Mouse (Mus musculus) cerebellum, adult (tissue): ENCODE data around the gene Slc9c1.
A peak's percentile ranks its signal among the peaks of the same experiment; 100 is the strongest.

Experiments
- ATAC-seq: cut with Nextera tagmentation; 2 replicates; pipeline ENCODE4 v1.9.2; 2017; ENCODE audit warnings: mild to moderate bottlenecking, moderate library complexity, mixed read lengths; ENCODE audit not compliant: insufficient number of reproducible peaks, low FRiP score, low TSS enrichment

Gene Slc9c1

GRCm38 (mm10) chr16:45623230-45623629, 88.1 kb downstream of the Slc9c1 start:
- ATAC-seq, result no peak

- ATAC-seq, result no peak
Observed at GRCm38 (mm10) chr16:45624791-45625190, 89.7 kb downstream of the Slc9c1 start.

GRCm38 (mm10) chr16:45625342-45625741, 90.2 kb downstream of the Slc9c1 start:
- ATAC-seq, result no peak

GRCm38 (mm10) chr16:45629497-45630105, 94.5 kb downstream of the Slc9c1 start:
- ATAC-seq, result peak; percentile 67; the same call in 1 of the 2 replicates

- ATAC-seq, result peak; percentile 86
Observed at GRCm38 (mm10) chr16:45630347-45630960, 95.3 kb downstream of the Slc9c1 start.

- no peak for ATAC-seq
Observed at GRCm38 (mm10) chr16:45632420-45632819, 97.3 kb downstream of the Slc9c1 start.

- ATAC-seq, result no peak
Observed at GRCm38 (mm10) chr16:45635826-45636225, 100.7 kb downstream of the Slc9c1 start.

GRCm38 (mm10) chr16:45640070-45640762, 105.1 kb downstream of the Slc9c1 start:
- ATAC-seq, result no peak

GRCm38 (mm10) chr16:45641301-45641700, 106.2 kb downstream of the Slc9c1 start:
- no peak for ATAC-seq

GRCm38 (mm10) chr16:45643944-45644343, 108.8 kb downstream of the Slc9c1 start:
- ATAC-seq, result no peak

GRCm38 (mm10) chr16:45644380-45644779, 109.3 kb downstream of the Slc9c1 start:
- no peak for ATAC-seq

- no peak for ATAC-seq
Observed at GRCm38 (mm10) chr16:45651497-45651896, 116.4 kb downstream of the Slc9c1 start.

- no peak for ATAC-seq
Observed at GRCm38 (mm10) chr16:45653009-45653933, 118.2 kb downstream of the Slc9c1 start.

- peak; percentile 24; the same call in 1 of the 2 replicates for ATAC-seq
Observed at GRCm38 (mm10) chr16:45653934-45654332, 118.8 kb downstream of the Slc9c1 start, which contains the start of gene BC016579. Gene BC016579 (minus strand): TSS chr16:45654068.

GRCm38 (mm10) chr16:45654465-45654864, 119.4 kb downstream of the Slc9c1 start:
- no peak for ATAC-seq
